Mouse (Mus musculus): Measurements from ENCODE around the gene Sim2. TPM values are rescaled to one million over a fixed set of nuclear protein-coding genes. Genes with fewer than 3 reads are reported as not detected.

The Sim2 gene
- total and polyA plus RNA-seq, 2 experiments from 2014 or later = 0.05 TPM; not detected in 1

DNA sequence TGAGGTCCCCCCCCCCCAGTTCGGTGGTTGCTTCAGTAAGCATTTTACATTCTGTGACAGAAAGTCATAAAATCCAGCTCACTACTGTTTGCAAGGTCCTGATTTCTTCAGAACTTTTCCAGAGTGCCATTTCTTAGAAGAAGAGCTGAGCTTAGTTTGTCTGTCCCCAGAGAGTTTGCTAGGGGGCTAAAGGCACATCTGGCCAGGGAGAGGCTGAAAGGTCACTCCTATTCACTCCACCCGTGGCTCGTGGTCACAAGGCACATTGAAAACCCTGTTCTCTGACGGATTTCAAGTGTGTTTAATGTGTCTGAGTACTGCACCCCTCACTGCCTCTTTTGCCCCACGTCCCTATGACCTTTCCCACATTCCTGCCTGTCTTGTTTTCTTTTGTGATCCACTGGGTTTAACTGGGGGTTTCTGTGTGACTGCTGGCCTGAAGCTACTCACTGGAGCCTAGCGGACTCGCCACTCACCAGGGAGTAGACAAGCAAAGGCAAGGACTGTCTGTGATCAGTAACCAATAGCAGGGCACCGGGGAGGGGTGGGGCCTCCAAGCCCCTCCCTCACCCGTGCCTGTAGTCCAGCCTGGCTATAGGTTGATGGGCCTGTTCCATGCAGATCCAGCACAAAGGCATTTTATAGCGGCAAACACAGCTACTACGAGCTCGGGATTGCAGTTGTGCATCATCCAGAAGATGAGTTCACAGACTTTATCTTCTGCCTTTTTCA lies 13.2 kb downstream of the Sim2 start:
- Histone ChIP-seq H3K4me2 (ENCODE audit: low read depth, low read length, poor library complexity, severe bottlenecking) (no peak overlapping the region), H3K27ac (ENCODE audit: low read depth, low read length) (no peak overlapping the region), H3K27me3 (ENCODE audit: insufficient read depth, low read length) (peaks cover 59% of the 10 kb centered on the region), H3K4me1 (ENCODE audit: insufficient read depth, low read length) (no peaks in the 10 kb centered on the region), H3K9ac (replicated peaks; ENCODE audit: low read length, poor library complexity, severe bottlenecking) (no peak overlapping the region), H3K9me3 (ENCODE audit: low read length) (no peaks in the 10 kb centered on the region), H3K36me3 (ENCODE audit: insufficient read depth, low read length) (no peaks in the 10 kb centered on the region), H3K4me3 (ENCODE audit: low read depth, low read length) (no peak overlapping the region)
- DNase-seq (ENCODE audit: low spot score) = no peak
- ATAC-seq (ENCODE audit: low FRiP score) = no peak
- no peak for TF ChIP-seq CTCF (IDR thresholded peaks at IDR 0.05)
- 5% methylated on average over 12 of the region's 12 CpGs for WGBS

DNA sequence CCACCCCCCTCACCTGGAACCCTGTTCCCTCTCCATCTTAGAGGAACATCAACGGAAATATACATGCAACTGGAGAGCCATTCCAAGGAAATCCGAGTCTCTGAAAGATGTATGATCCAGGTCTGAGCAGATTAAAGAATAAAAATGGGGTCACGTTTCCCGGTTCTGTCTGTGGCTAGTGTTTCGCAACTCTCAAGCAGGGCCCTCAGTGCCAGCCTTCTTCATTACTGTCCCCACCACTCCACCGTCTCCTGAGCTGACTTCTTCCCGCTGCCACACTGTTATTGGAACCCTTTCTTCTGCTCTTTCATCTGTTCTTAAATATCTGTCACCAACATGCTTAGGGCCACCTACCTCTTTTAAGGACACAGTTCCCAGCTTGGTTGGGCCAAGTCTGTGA lies 28.4 kb downstream of the Sim2 start:
- 90% methylated on average over 7 of the region's 7 CpGs for WGBS
- Histone ChIP-seq H3K4me3 (ENCODE audit: low read depth, low read length) (no peak overlapping the region), H3K27ac (ENCODE audit: low read depth, low read length) (no peak overlapping the region), H3K36me3 (ENCODE audit: insufficient read depth, low read length) (no peaks in the 10 kb centered on the region), H3K9me3 (ENCODE audit: low read length) (no peaks in the 10 kb centered on the region), H3K9ac (replicated peaks; ENCODE audit: low read length, poor library complexity, severe bottlenecking) (no peak overlapping the region), H3K4me1 (ENCODE audit: insufficient read depth, low read length) (no peaks in the 10 kb centered on the region), H3K27me3 (ENCODE audit: insufficient read depth, low read length) (peaks cover 4% of the 10 kb centered on the region; the same call in 1 of the 2 replicates), H3K4me2 (ENCODE audit: low read depth, low read length, poor library complexity, severe bottlenecking) (no peak overlapping the region)
- no peak for DNase-seq (ENCODE audit: low spot score)
- TF ChIP-seq CTCF (IDR thresholded peaks at IDR 0.05) = no peak
- no peak for ATAC-seq (ENCODE audit: low FRiP score)

DNA sequence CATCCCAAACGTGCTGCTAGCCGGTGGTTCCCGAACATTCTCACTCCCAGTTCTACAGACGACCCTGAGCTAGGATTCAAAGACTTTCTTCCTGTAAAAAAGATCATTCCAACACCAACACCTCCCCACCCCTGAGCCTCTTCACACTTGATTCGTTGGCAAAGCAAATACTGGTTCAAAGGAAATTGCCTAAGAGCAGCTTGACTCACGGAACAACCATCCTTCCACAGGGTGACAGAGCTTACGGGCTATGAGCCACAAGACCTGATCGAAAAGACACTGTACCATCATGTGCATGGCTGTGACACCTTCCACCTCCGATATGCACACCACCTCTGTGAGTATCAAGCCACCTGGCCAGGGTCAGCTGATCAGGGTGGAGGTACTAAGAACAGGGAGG lies 30.0 kb downstream of the Sim2 start:
- WGBS = 78% methylated on average over 9 of the region's 9 CpGs
- Histone ChIP-seq H3K36me3 (ENCODE audit: insufficient read depth, low read length) (no peaks in the 10 kb centered on the region), H3K4me2 (ENCODE audit: low read depth, low read length, poor library complexity, severe bottlenecking) (no peak overlapping the region), H3K9ac (replicated peaks; ENCODE audit: low read length, poor library complexity, severe bottlenecking) (no peak overlapping the region), H3K4me3 (ENCODE audit: low read depth, low read length) (no peak overlapping the region), H3K27me3 (ENCODE audit: insufficient read depth, low read length) (no peaks in the 10 kb centered on the region), H3K4me1 (ENCODE audit: insufficient read depth, low read length) (no peaks in the 10 kb centered on the region), H3K9me3 (ENCODE audit: low read length) (no peaks in the 10 kb centered on the region), H3K27ac (ENCODE audit: low read depth, low read length) (no peak overlapping the region)
- ATAC-seq (ENCODE audit: low FRiP score) (no peak), DNase-seq (ENCODE audit: low spot score) (no peak)
- TF ChIP-seq CTCF (IDR thresholded peaks at IDR 0.05) = no peak

DNA sequence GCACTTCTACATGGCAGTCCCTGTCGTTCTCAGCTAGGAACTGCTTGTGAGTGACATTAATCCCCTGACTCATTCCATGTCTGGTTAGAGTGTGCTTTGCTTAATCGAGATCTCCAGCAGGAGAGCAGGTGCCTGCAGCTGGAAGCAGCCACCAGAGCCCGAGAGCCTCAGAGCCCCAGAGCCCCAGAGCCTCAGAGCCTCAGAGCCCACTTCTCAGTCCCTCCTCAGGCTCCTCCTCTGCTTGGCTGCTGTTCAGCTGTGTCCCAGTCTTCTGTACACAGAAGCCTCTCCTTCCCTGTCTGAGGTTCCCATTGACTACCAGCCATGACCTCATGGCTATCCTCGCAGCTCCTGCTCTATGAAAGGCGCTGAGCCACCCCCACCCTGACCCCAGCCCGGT lies 32.6 kb downstream of the Sim2 start:
- Histone ChIP-seq H3K9ac (replicated peaks; ENCODE audit: low read length, poor library complexity, severe bottlenecking) (no peak overlapping the region), H3K36me3 (ENCODE audit: insufficient read depth, low read length) (no peaks in the 10 kb centered on the region), H3K27ac (ENCODE audit: low read depth, low read length) (no peak overlapping the region), H3K9me3 (ENCODE audit: low read length) (no peaks in the 10 kb centered on the region), H3K4me1 (ENCODE audit: insufficient read depth, low read length) (no peaks in the 10 kb centered on the region), H3K4me3 (ENCODE audit: low read depth, low read length) (no peak overlapping the region), H3K4me2 (ENCODE audit: low read depth, low read length, poor library complexity, severe bottlenecking) (no peak overlapping the region), H3K27me3 (ENCODE audit: insufficient read depth, low read length) (peaks cover 2% of the 10 kb centered on the region; the same call in 1 of the 2 replicates)
- WGBS = 41% methylated on average over 6 of the region's 6 CpGs
- ATAC-seq (ENCODE audit: low FRiP score) (no peak), DNase-seq (ENCODE audit: low spot score) (no peak)
- TF ChIP-seq CTCF (IDR thresholded peaks at IDR 0.05) = no peak

DNA sequence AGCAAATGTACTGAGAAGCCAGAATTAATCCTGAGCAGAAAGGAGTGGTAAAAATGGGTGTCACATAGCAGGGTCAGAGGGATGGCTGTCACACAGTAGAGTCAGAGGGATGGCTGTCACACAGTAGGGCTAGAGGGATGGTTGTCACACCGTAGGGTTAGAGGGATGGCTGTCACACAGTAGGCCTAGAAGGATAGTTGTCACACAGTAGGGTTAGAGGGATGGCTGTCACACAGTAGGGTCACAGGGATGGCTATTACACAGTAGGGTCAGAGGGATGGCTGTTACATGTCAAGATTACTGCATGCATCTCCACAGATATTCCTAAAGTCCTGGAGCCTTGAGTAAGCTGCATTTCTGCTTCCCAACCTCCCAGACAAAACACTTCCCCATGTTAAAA lies 33.7 kb downstream of the Sim2 start:
- Histone ChIP-seq H3K4me2 (ENCODE audit: low read depth, low read length, poor library complexity, severe bottlenecking) (no peak overlapping the region), H3K9ac (replicated peaks; ENCODE audit: low read length, poor library complexity, severe bottlenecking) (no peak overlapping the region), H3K27ac (ENCODE audit: low read depth, low read length) (no peak overlapping the region), H3K4me1 (ENCODE audit: insufficient read depth, low read length) (no peaks in the 10 kb centered on the region), H3K4me3 (ENCODE audit: low read depth, low read length) (no peak overlapping the region), H3K9me3 (ENCODE audit: low read length) (no peaks in the 10 kb centered on the region), H3K36me3 (ENCODE audit: insufficient read depth, low read length) (no peaks in the 10 kb centered on the region), H3K27me3 (ENCODE audit: insufficient read depth, low read length) (peaks cover 12% of the 10 kb centered on the region)
- 96% methylated on average over 1 of the region's 1 CpGs for WGBS
- no peak for TF ChIP-seq CTCF (IDR thresholded peaks at IDR 0.05)
- DNase-seq (ENCODE audit: low spot score) (no peak), ATAC-seq (ENCODE audit: low FRiP score) (no peak)

DNA sequence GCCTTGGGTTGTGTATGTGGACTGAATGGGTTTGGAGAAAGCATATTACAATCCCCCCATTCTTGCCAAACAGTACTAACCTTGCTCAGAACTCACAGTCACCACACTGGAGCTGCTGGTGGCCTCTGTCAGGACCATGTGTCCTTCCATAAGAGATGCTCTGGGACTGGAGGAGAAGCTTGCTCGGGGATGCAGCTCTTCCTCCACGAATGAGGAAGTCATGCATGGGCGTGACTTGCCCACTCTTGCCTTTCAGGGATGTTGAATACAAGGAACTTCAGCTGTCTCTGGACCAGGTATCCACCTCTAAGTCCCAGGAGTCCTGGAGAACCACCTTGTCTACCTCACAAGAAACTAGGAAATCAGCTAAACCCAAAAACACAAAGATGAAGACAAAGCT lies 37.6 kb downstream of the Sim2 start:
- H3K36me3 ChIP-seq (ENCODE audit: insufficient read depth, low read length) = no peaks in the 10 kb centered on the region
- H3K4me3 ChIP-seq (ENCODE audit: low read depth, low read length) = no peak overlapping the region
- WGBS = 81% methylated on average over 3 of the region's 3 CpGs
- no peak for ATAC-seq (ENCODE audit: low FRiP score)
- no peak overlapping the region for H3K27ac ChIP-seq (ENCODE audit: low read depth, low read length)
- no peak for TF ChIP-seq CTCF (IDR thresholded peaks at IDR 0.05)
- H3K27me3 ChIP-seq (ENCODE audit: insufficient read depth, low read length) = peaks cover 34% of the 10 kb centered on the region
- no peak for DNase-seq (ENCODE audit: low spot score)
- peaks cover 3% of the 10 kb centered on the region; the same call in 1 of the 2 replicates for H3K4me1 ChIP-seq (ENCODE audit: insufficient read depth, low read length)
- no peak overlapping the region for H3K4me2 ChIP-seq (ENCODE audit: low read depth, low read length, poor library complexity, severe bottlenecking)
- H3K9ac ChIP-seq (replicated peaks; ENCODE audit: low read length, poor library complexity, severe bottlenecking) = no peak overlapping the region
- no peaks in the 10 kb centered on the region for H3K9me3 ChIP-seq (ENCODE audit: low read length)
